Mouse (Mus musculus) intestine, embryonic 14.5 days (tissue): ENCODE measurements around the gene Rasl11a. TPM values are rescaled to one million over a fixed set of nuclear protein-coding genes. Genes with fewer than 3 reads are reported as not detected.

ENCODE experiments used
- ATAC-seq: fragments of 200-750 bp; cut with Nextera tagmentation; replicated peaks from 2 replicates; pipeline ENCODE4 v1.8.0; 2017; ENCODE audit warnings: low read depth, moderate number of reproducible peaks, moderate TSS enrichment, moderate library complexity; ENCODE audit not compliant: low FRiP score, low TSS enrichment
- DNase-seq: peaks from one replicate; pipeline ENCODE4 v3.0.0-alpha.2; 2018; ENCODE audit warnings: low spot score
- H3K27ac ChIP-seq: fragments of 300-500 bp; sonication (generic); 2 replicates; pipeline ENCODE4 v1.5.1; 2014; ENCODE audit warnings: low read depth, mild to moderate bottlenecking, control low read depth
- H3K27me3 ChIP-seq: fragments of 300-500 bp; sonication (generic); replicated peaks from 2 replicates; pipeline ENCODE4 v1.6.1; 2014; ENCODE audit warnings: low read length, control low read depth; ENCODE audit not compliant: control insufficient read depth, insufficient read depth
- H3K36me3 ChIP-seq: fragments of 300-500 bp; sonication (generic); 2 replicates; pipeline ENCODE4 v1.6.1; 2014; ENCODE audit warnings: low read length, control low read depth; ENCODE audit not compliant: control insufficient read depth, insufficient read depth
- H3K4me1 ChIP-seq: fragments of 300-500 bp; sonication (generic); replicated peaks from 2 replicates; pipeline ENCODE4 v1.6.1; 2014; ENCODE audit warnings: low read length, control low read depth, mixed read lengths; ENCODE audit not compliant: control insufficient read depth, insufficient read depth
- H3K4me2 ChIP-seq: fragments of 300-500 bp; sonication (generic); 2 replicates; pipeline ENCODE4 v1.6.1; 2014; ENCODE audit warnings: low read length
- H3K4me3 ChIP-seq: fragments of 300-500 bp; sonication (generic); 2 replicates; pipeline ENCODE4 v1.5.1; 2014; ENCODE audit warnings: low read depth, low read length, control low read depth, mixed read lengths
- H3K9ac ChIP-seq: fragments of 300-500 bp; sonication (generic); 2 replicates; pipeline ENCODE4 v1.6.1; 2014; ENCODE audit warnings: mild to moderate bottlenecking, low read length
- H3K9me3 ChIP-seq: fragments of 300-500 bp; sonication (generic); 2 replicates; pipeline ENCODE4 v1.6.1; 2016; ENCODE audit warnings: low read length, control low read depth; ENCODE audit not compliant: control insufficient read depth
- WGBS: fragments of 180-500 bp; shearing (Covaris S2); extraction: QIAGEN DNeasy Blood & Tissue Kit; methylation state at CpG from one replicate; pipeline ENCODE4 v1.1.7; 2014; 5-methylcytosine and 5-hydroxymethylcytosine counted together
- polyA plus RNA-seq: library from polyadenylated mRNA; unstranded; fragments of >200 nt; fragmentation: Nextera tagmentation; extraction: Ambion mirVana; gene quantifications from 2 replicates; pipeline ENCODE4 v1.2.1, GENCODE M21; 2014

Rasl11a gene
- polyA plus RNA-seq, 1 experiment from 2014 or later = 28.1 TPM

GRCm38 (mm10) chr5:146838836-146839648 is 5.8 kb upstream of the Rasl11a start:
- ATAC-seq (no peak), DNase-seq (no peak)
- H3K9ac ChIP-seq = no peak overlapping the region
- H3K9me3 ChIP-seq = no peaks in the 10 kb centered on the region
- peaks cover 49% of the 10 kb centered on the region for H3K36me3 ChIP-seq
- H3K4me1 ChIP-seq = peaks cover 6% of the 10 kb centered on the region
- no peak overlapping the region for H3K27ac ChIP-seq
- 48% methylated on average over 12 of the region's 12 CpGs for WGBS
- H3K4me2 ChIP-seq = no peak overlapping the region
- no peaks in the 10 kb centered on the region for H3K27me3 ChIP-seq
- no peak overlapping the region for H3K4me3 ChIP-seq

GRCm38 (mm10) chr5:146839760-146840159 is 5.1 kb upstream of the Rasl11a start:
- Histone ChIP-seq H3K27me3 (no peaks in the 10 kb centered on the region), H3K9me3 (no peaks in the 10 kb centered on the region), H3K9ac (no peak overlapping the region), H3K4me2 (no peak overlapping the region), H3K27ac (no peak overlapping the region), H3K36me3 (peaks cover 41% of the 10 kb centered on the region), H3K4me3 (no peak overlapping the region), H3K4me1 (peaks cover 6% of the 10 kb centered on the region)
- ATAC-seq (no peak), DNase-seq (no peak)
- 54% methylated on average over 5 of the region's 5 CpGs for WGBS

GRCm38 (mm10) chr5:146840422-146840821 is 4.4 kb upstream of the Rasl11a start:
- Histone ChIP-seq H3K4me1 (peaks cover 6% of the 10 kb centered on the region; the same call in 1 of the 2 replicates), H3K9me3 (no peaks in the 10 kb centered on the region), H3K27ac (no peak overlapping the region), H3K4me3 (no peak overlapping the region), H3K4me2 (no peak overlapping the region), H3K27me3 (no peaks in the 10 kb centered on the region), H3K9ac (no peak overlapping the region), H3K36me3 (peaks cover 35% of the 10 kb centered on the region)
- ATAC-seq (no peak), DNase-seq (no peak)
- 76% methylated on average over 4 of the region's 4 CpGs for WGBS

- ATAC-seq = no peak
These were observed 3.6 kb upstream of the Rasl11a start for GRCm38 (mm10) chr5:146841301-146841700.

GRCm38 (mm10) chr5:146841996-146842395 is 2.9 kb upstream of the Rasl11a start:
- peaks cover 17% of the 10 kb centered on the region; the same call in 1 of the 2 replicates for H3K4me1 ChIP-seq
- H3K9ac ChIP-seq = no peak overlapping the region
- WGBS = 74% methylated on average over 4 of the region's 4 CpGs
- no peak overlapping the region for H3K4me3 ChIP-seq
- H3K9me3 ChIP-seq = no peaks in the 10 kb centered on the region
- peaks cover 19% of the 10 kb centered on the region for H3K36me3 ChIP-seq
- ATAC-seq (no peak), DNase-seq (no peak)
- H3K27ac ChIP-seq = no peak overlapping the region
- H3K4me2 ChIP-seq = no peak overlapping the region
- no peaks in the 10 kb centered on the region for H3K27me3 ChIP-seq

More at GRCm38 (mm10) chr5:146841301-146841700, 3.6 kb upstream of the Rasl11a start:
- no peak overlapping the region for H3K9ac ChIP-seq
- 80% methylated on average over 5 of the region's 5 CpGs for WGBS
- H3K4me1 ChIP-seq = peaks cover 13% of the 10 kb centered on the region; the same call in 1 of the 2 replicates
- H3K4me3 ChIP-seq = no peak overlapping the region
- H3K9me3 ChIP-seq = no peaks in the 10 kb centered on the region
- H3K27me3 ChIP-seq = no peaks in the 10 kb centered on the region
- no peak for DNase-seq
- no peak overlapping the region for H3K4me2 ChIP-seq
- no peak overlapping the region for H3K27ac ChIP-seq
- peaks cover 26% of the 10 kb centered on the region for H3K36me3 ChIP-seq

- 12% methylated on average over 6 of the region's 6 CpGs for WGBS
- no peak for DNase-seq
- Histone ChIP-seq H3K4me2 (peak overlapping the region; percentile 90), H3K4me1 (peaks cover 20% of the 10 kb centered on the region), H3K9ac (peak overlapping the region; percentile 65), H3K27me3 (no peaks in the 10 kb centered on the region), H3K27ac (peak overlapping the region; percentile 73), H3K4me3 (peak overlapping the region; percentile 69), H3K9me3 (no peaks in the 10 kb centered on the region), H3K36me3 (no peaks in the 10 kb centered on the region)
- peak; percentile 5; the same call in 1 of the 2 replicates for ATAC-seq
These were observed 450 bp upstream of the Rasl11a start for GRCm38 (mm10) chr5:146844301-146844941.

GRCm38 (mm10) chr5:146846489-146846888 is 1.6 kb downstream of the Rasl11a start:
- H3K4me1 ChIP-seq = peaks cover 20% of the 10 kb centered on the region
- no peak overlapping the region; the same call in 1 of the 2 replicates for H3K9ac ChIP-seq
- H3K36me3 ChIP-seq = no peaks in the 10 kb centered on the region
- H3K27me3 ChIP-seq = no peaks in the 10 kb centered on the region
- ATAC-seq = no peak
- H3K27ac ChIP-seq = no peak overlapping the region
- no peaks in the 10 kb centered on the region for H3K9me3 ChIP-seq
- H3K4me2 ChIP-seq = peak overlapping the region; percentile 90
- WGBS = 35% methylated on average over 2 of the region's 2 CpGs
- no peak for DNase-seq
- peak overlapping the region; percentile 69; the same call in 1 of the 2 replicates for H3K4me3 ChIP-seq

- Histone ChIP-seq H3K4me1 (peaks cover 20% of the 10 kb centered on the region), H3K9ac (no peak overlapping the region), H3K4me3 (no peak overlapping the region), H3K27me3 (no peaks in the 10 kb centered on the region), H3K9me3 (no peaks in the 10 kb centered on the region), H3K4me2 (no peak overlapping the region), H3K36me3 (no peaks in the 10 kb centered on the region), H3K27ac (no peak overlapping the region)
- DNase-seq (no peak), ATAC-seq (no peak)
- WGBS = 91% methylated on average over 4 of the region's 4 CpGs
These were observed 4.2 kb downstream of the Rasl11a start for GRCm38 (mm10) chr5:146848936-146849582.
